Mouse (Mus musculus) right cerebral cortex, adult 2 months (tissue): ENCODE data around the gene Meis1.

Experiments
- DNase-seq, 2 experiments: peaks; one replicate each; pipeline ENCODE4 v3.0.0; 2021 to 2022; ENCODE audit warnings: low spot score in 2 of 2

Gene Meis1

GRCm38 (mm10) chr11:18990244-18990677 is 28.5 kb downstream of the Meis1 start:
- no peak for DNase-seq

GRCm38 (mm10) chr11:18989669-18990243 is 29.0 kb downstream of the Meis1 start:
- DNase-seq, result no peak

- no peak for DNase-seq
Observed at GRCm38 (mm10) chr11:18988637-18989263, 30.0 kb downstream of the Meis1 start.

GRCm38 (mm10) chr11:18983813-18984212 is 35.0 kb downstream of the Meis1 start:
- no peak for DNase-seq

GRCm38 (mm10) chr11:18983294-18983693 is 35.5 kb downstream of the Meis1 start:
- no peak for DNase-seq

GRCm38 (mm10) chr11:18982331-18982730 is 36.5 kb downstream of the Meis1 start:
- no peak for DNase-seq

GRCm38 (mm10) chr11:18981367-18981766 is 37.4 kb downstream of the Meis1 start:
- DNase-seq, result no peak

GRCm38 (mm10) chr11:18980615-18981014 is 38.2 kb downstream of the Meis1 start:
- DNase-seq, result no peak

GRCm38 (mm10) chr11:18975087-18975486 is 43.7 kb downstream of the Meis1 start:
- no peak for DNase-seq

GRCm38 (mm10) chr11:18973808-18974207 is 45.0 kb downstream of the Meis1 start:
- no peak for DNase-seq

- no peak for DNase-seq
Observed at GRCm38 (mm10) chr11:18972968-18973367, 45.8 kb downstream of the Meis1 start.

- no peak for DNase-seq
Observed at GRCm38 (mm10) chr11:18971551-18971950, 47.2 kb downstream of the Meis1 start.

- DNase-seq, result no peak
Observed at GRCm38 (mm10) chr11:18969920-18970336, 48.9 kb downstream of the Meis1 start.

GRCm38 (mm10) chr11:18964418-18964817 is 54.4 kb downstream of the Meis1 start:
- no peak for DNase-seq

- no peak for DNase-seq
Observed at GRCm38 (mm10) chr11:18963202-18964136, 55.3 kb downstream of the Meis1 start.

- no peak for DNase-seq
Observed at GRCm38 (mm10) chr11:18959465-18959864, 59.3 kb downstream of the Meis1 start.

- DNase-seq, result peak in 1 of 2 experiments; percentile 10
Observed at GRCm38 (mm10) chr11:18957805-18958770, 60.7 kb downstream of the Meis1 start.

- no peak for DNase-seq
Observed at GRCm38 (mm10) chr11:18957097-18957804, 61.5 kb downstream of the Meis1 start.

GRCm38 (mm10) chr11:18955969-18956368 is 62.8 kb downstream of the Meis1 start:
- no peak for DNase-seq

GRCm38 (mm10) chr11:18954852-18955251 is 63.9 kb downstream of the Meis1 start:
- DNase-seq, result no peak

- DNase-seq, result no peak
Observed at GRCm38 (mm10) chr11:18953892-18954291, 64.9 kb downstream of the Meis1 start.
